Mouse (Mus musculus): ENCODE results near the gene Dpp6.

The Dpp6 gene

DNA sequence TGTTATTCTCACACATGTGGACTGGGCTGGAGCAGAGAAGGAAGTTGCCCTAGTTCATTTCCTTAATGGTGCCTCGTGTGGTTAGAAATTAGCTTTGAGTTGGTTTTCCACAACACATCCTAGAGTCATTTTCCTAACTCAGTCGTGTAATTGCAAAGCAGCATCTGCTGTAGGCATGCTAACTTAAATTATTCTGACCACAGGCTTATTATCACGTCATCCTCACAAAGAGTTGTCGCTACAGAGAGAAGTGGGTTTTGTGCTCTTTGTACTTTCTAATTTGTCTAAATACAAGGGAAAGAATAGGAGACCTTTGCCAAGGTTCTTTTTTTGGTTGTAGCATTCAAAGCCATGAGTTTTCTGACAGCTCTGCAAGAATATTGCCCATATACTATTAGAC is 469.9 kb downstream of the Dpp6 start:
- DNase-seq (ENCODE audit: low spot score) = no peak

DNA sequence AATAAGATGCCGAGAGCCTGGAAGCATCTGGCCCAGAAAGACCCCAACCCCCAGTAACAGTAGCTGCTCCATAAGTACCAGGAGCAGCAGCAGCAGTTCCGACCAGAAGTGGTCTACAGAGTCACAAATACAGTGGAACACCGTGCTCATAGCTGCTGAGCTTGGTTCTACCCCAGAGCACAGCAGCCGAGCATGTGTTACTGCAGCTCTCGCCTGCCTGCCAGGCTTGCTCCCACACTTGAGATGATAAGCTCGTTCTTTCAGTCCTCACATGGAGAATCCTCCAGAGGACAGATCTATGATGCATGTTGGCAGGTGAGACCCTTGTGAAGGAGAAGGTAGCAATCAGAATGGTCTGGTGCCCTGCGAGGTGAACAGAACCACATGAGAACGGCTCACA is 474.4 kb downstream of the Dpp6 start:
- DNase-seq (ENCODE audit: low spot score) = no peak

DNA sequence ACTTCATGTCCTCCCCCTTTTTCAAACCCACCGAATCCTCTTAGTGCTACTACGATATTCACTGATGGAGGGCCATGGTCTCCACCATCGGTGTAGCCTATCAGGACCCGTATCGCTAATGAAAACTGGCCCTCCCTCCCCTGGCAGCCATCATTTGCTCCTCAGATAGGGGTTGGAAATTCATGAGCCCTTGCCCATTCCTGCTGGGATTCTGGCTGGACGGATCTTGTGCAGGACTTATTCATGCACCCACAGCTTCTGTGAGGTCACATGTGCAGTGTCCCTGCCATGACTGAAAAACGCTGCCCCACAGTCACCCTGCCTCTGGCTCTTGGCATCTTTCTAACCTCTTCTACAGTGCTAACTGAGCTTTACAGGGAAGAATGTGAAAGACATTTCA is 475.2 kb downstream of the Dpp6 start:
- no peak for DNase-seq (ENCODE audit: low spot score)

DNA sequence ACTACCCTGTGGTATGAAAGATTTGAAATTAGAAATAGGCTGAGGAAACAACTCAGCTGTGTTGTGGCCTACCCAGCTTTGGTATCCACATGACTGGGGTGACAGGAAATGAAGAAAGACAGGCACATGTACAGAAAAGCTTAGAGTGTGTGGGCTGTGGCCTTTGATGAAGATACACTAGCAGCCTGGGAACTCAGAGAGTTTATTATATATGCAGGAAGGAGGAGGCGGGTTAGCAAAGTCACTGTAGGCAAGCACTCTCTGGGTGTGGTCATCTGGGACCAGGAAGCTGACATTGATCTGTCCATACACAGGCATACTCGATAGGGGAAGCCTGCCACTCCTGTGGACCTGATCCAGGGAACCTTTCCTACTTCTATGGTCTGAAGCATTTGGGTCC is 487.1 kb downstream of the Dpp6 start:
- no peak for DNase-seq (ENCODE audit: low spot score)

DNA sequence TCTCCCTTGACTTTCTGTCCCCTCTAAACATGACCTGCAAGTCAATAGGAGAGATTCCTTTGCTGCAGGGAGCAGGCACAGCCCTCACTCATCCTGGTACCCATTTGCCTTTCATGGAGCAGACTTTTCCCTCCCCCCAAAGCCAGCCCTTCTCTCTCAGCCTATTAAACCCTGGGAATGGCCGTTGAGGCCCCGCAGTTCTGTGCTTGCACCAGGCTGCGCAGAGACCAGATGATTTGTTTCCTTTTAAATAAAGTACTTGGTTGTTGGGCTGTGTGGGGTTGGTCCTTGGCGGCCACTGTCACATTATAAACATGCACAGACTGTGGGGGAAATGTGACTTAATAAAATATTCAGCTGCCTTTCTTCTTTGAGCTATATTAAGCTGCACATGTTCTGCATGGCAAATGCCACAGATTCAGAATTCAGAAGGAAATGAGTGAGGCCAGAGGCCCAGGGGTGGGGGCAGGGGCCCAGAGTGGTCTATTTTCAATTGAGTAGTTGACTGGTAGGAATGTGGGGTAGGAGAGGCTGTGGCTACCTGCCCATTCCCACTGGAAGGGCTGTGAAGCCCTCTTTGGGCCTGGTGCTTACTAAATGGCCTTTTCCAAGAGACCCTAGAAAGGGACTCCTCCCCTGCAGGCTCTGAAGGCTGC is 489.6 kb downstream of the Dpp6 start:
- DNase-seq (ENCODE audit: low spot score) = no peak

DNA sequence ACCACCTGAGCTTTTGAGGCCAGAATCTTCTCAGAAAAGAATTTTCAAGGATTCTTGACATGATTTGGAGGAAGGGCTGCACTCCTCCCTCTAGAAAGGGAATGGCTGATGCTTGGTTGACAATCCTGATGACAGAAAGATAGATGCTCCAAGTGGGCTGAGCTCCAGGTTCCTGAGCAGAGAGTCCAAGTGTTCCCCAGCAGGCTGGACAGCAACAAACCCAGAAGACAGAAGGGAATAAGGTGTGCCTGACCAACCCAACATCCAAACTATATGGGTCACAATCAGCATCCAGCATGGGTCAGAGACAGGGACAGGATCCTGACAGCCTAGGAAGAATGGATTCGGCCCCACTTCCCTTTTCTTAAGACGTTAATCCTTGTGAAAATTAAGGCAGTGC is 493.2 kb downstream of the Dpp6 start:
- no peak for DNase-seq (ENCODE audit: low spot score)

DNA sequence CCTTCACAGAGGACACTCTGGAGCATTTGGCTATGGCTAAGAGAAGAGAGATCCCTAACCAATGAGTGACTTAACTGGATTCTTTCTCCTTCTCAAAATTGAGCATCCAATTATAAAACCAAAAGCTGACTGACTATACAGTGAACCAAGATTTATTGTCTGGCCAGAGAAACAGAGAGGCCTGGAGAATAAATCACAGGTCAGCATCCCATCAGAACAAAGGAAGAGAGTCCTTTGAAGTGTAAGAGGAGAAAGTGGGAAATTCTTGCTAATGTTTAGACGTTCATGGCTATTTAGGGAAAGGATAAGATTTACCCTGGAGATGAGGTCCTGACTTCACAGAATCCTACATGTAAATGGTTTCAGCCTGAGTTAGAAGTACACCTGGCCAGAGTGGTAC is 499.7 kb downstream of the Dpp6 start:
- DNase-seq (ENCODE audit: low spot score) = no peak

DNA sequence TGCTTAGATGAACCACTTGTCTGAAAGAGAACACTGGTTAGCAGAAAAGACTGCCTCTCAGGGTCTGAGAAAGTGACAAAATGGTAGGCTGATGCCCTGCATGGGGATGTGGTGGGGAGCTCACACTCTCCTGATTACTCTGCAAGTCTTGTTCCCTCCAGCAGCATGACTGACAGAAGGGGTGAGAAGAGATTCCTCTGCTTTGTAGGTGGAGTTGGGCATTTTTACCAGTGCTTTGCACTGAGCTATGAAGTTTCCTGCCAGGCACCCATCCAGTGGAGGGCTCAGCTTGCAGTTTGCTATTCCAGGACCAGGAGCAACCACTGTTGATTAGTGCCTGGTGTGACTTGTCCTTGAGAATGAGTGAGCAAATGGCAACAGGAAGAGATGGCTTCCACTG is 500.3 kb downstream of the Dpp6 start:
- no peak for DNase-seq (ENCODE audit: low spot score)

DNA sequence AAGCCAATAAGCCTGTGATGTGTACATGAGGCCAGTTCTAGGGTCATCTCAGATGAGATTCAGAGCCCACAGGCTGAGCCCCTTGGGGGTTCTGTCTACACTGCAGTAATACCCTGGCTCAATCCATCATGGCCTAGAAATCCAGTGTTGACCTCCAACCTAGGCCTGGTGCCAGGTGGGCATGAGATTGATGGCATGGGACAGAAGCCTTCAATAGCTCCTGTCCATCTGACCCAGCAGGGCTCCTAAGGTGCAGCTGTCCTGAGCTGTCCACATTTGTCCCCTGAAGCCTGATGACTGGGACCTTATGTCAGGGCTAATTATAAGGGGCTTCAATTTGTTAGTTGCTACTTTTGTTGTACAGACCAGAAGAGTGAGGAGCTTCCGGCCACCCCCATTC is 500.8 kb downstream of the Dpp6 start:
- DNase-seq (ENCODE audit: low spot score) = no peak

DNA sequence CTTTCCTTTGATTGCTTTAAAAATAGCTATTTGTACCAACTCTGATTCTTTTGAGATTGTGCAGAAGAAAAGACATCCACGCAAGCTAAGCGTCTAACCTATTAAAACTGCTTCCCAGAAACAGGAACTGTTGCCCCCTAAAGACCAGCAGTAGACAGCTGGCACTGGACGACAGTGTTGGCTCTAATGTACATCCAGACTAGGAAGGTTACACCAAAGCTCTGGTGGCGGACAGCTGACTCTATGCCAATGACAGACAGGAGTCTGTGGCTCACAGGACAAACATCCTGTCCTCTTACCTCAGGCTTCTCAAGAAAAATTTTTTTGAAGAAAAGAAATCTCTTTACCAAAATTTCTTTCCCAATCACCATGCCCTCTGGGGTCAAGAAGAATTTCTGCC is 502.7 kb downstream of the Dpp6 start:
- no peak for DNase-seq (ENCODE audit: low spot score)

DNA sequence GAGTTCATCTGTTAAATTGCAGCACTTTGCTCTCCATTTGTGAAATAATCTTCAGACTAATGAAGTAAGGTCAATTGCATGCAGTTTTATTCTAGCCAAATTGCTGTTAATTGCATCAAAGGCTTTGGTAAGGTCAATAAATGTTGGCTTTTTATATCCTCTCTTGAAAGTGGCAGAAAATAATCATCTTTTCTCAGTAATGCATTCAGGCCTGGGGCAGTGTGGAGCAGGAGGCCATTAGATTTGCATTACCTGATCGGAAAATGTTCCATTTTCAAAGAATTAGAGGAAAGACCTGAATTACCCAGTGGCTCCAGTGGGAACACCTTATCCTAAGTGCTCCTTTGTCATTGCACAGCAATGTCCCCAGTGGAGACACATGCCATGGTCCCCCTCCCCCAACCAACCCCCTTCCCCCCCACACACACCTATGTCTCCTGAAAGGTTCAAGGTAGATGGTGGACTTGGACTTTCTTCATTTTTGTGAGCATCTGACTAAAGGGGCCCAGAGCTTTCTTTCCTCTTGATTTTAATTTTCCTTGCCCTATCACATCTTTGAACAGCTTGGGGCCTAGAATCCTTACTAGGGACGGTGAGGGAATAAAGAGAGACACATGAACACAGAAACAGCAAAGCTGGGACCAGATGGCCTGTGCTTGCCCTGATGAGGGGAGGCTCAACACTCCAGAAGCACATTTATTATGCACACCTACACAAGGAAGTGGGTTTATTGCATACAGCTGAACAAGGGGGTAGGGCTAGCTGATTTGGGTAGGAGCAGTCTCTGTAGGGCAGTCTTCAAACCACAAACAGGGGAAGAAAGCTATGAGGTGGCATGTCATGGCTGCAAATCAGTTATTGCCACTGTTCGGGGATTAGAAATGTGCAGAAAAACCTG is 506.1 kb downstream of the Dpp6 start:
- DNase-seq (ENCODE audit: low spot score) = no peak

DNA sequence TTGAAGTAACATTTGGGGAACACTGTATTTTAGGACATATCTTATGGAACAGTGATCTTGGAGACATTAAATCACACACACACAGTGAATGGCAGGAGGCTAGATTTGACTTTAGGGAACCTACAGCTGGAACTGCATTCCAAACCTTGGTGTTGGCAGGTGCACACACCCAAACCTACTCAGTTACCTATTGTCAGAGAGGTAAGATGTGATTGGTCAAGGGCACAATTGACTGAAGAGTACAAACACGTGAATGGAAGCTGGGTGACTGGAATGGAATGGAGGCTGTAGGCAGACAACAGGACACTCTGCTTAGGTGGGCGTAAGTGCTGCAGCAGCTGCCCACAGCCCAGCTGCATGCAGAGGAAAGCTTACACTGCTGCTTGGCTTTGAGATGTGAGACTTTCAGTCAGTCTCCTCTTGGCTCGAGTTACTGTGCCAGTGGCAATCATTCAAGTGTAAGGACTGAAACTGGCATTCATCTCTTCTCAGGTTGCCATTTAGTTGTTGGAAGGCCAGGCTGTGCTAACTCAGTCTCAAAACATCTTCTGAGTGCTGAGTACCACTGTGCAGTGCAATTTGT is 507.4 kb downstream of the Dpp6 start:
- no peak for DNase-seq (ENCODE audit: low spot score)

DNA sequence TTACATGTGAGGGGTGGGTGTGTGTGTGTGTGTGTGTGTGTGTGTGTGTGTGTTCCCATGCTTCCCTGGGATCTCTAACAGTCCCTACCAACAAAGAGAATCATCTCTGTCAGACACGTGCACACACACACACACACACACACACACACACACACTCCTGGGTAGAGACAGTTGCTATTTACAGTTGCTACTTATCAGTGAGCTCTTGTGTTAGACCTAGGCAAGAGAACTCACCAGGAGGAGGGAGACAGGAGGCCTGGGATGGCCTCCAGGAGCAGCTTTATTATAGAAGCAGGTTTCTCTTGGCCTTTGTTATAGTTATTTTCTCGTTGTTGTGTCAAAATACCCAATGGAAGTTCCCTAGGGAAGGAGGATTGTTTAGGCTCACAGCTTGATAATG is 519.7 kb downstream of the Dpp6 start:
- DNase-seq (ENCODE audit: low spot score) = no peak

DNA sequence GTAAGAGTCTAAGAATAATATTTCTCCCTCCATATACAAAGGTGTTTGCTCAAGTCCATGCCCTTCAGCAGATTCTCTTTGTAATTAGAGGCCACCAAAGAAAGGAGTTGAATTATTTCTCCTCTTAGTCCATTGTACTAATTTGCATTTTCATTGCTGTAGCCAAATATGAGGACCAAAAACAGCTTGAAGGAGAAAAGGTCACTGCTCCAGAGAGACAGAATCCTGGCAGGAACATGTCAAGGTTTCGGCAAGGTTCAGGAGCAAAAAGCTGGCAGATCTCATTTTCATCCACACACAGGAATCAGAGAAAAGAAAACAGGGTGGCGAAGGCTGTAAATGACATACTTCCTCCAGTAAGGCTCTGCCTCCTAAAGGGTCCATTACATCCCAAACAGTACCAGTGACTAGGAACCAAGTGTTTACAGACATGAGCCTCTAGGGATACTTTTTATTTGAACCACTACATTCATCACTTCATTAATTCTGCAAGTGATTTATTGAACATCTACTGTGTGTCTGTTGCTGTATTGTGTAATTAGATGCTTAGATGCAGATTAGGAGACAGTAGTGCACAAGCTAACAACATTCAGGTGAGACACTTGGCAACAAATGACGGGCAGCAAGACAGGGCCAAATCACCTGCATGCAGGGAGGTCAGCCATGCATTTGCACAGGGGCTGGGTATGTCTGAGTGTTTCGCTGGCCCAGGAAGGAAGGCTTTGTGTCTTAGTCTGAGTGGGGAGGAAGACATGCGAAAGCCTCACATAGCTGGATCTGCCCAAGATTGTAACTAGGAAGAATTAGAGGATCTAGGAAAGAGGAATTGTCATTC is 522.4 kb downstream of the Dpp6 start:
- no peak for DNase-seq (ENCODE audit: low spot score)

DNA sequence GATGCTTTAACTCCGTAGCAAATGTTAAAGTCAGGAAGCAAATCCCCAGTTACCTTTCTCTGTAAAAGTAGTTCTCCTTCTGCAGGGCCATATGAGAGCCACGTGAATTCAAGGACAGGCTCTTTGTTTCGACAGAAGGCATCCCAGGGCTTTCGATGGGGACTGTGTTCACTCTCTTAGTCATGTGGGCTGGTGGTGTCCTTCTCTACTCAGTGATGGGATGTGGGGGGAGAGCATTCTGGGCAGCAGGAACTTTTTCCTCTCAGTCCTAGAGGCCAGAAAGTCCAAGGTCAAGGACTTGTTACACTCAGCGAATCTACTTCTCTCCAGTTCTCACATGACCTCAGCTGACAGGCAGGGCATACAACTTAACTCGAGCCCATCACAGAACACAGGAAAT is 525.3 kb downstream of the Dpp6 start:
- DNase-seq (ENCODE audit: low spot score) = no peak

DNA sequence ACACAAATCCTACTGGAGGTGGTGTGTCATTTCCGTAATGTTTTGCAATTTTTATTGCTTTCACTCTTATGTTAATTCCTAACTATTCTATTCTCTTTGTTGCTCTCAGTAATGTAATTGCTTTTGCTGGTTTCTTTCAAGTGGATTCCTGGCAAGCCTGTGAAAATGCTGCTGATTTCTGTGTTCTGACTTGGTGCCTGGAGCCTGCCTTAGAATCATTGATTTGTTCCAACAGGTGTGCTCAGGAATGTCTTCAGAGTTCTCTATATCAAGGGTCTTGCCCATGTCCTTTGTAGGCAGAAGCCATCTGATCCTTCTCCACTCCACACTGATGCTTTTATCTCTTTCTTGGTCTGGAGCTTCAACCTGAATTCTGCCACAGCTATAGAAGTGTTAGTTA is 526.6 kb downstream of the Dpp6 start:
- DNase-seq (ENCODE audit: low spot score) = no peak

DNA sequence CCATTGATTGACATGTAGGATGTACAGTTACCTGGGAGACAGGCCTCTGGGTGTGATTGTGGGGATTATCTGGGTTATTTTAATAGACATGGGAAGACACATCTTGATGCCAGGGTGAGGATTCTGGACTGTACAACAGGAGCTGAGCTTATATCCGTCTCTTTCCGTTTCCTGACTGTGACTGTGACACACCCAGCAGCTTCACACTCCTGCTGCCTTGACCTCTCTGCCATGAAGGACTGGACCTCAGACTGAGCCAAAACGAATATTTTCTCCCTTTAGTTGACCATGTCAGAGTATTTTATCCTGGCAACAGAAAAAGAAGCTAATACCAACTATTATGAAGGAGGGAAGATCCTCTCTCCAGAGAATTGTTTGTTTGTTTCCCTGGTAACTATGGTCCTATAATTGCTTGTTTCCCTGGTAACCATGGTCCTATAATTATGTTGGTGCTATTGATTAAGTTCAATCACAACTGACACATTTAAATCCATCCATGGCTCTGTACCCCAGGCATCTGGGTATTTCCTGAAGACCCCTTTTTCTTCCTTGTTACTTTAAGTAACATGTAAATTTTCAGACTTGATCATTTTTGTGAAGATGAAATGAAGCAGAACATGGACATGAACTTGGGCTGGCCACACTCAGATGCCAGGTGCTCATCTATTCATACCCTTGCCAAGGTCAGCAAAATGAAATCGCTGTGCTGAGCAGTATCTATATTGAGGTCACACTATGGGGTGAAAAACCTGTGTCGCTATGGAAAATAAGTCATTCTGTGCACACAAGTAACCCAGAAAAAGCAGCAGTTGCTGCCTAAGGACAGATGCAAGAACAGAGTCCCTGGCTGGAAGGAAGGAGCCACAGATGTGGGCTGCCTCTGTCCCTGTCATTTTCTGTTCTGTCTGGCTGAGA is 531.4 kb downstream of the Dpp6 start:
- DNase-seq (ENCODE audit: low spot score) = no peak

DNA sequence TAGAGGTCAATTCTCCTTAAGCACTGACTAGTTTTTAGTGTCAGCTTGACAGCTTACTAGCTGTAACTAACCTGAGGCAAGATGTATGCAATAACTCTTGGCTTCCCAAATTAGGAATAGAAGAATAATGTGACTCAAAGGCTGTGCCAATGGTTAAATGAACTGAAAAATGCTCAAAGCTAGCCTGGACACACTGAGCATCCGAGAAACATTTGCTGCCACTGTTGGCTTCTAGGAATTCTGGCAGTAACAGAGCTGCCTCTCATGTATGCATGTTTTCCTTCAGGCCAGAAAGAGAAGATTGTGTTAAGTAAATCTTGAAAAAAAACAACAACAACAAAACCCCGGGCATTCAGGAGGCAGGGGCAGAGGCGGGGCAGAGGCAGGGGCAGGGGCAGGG is 540.6 kb downstream of the Dpp6 start:
- DNase-seq (ENCODE audit: low spot score) = no peak

DNA sequence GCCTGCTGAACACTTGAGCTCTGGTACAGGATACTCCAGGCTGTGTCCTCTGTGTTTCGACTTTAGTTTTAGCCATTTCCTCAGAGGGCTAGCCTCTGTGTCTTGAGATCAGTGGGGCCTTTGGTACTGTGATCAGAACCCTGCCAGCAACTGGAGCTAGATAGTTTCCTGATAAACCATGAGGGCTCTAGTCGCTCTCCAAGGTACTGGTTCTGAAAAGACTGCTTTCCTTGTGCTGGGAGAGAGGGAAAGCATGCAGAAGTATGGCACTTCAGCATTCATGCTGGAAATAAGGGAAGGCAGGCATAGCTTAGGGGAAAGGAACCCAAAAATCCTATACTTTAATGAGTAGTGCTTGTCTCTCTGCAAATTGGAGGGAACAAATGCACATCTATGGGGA is 548.9 kb downstream of the Dpp6 start:
- no peak for DNase-seq (ENCODE audit: low spot score)

DNA sequence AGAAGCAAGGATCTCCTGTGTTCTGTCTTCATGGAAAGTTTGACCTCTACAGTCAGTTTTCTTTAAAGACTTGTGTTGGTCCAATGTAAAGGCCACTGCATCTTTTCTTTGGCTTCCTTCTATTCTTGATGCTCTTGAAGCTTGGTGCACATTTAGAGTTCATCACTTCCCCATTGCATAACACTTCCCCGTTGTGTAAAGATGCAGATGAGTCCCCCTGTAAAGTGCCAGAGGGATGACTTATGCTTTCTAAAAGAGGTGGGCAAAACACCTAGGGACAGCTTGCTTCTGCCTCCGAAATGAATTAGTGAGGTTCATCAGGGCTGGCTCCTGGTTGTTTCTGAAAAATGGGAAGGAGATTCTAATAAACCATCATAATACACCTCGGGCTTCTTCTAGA is 553.8 kb downstream of the Dpp6 start:
- DNase-seq (ENCODE audit: low spot score) = no peak

DNA sequence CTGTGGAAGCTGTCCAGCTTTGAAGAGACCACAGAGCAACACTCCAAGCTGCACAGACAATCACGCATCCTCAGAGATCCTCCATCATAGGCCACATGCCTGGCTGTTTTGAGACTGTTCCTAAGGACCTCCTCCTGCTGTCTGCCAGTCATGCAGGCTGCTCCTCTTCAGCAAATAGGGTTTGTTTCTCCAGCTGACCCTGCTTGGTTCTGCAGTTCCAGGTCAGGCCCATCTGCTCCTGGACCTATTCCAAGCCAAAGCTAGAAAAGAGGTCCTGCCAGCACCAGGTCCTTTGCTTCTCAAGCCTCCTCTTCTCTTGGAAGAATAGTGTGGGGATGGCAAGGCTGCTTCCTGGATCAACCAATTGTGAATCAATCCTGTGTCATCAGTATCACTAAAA is 556.9 kb downstream of the Dpp6 start:
- no peak for DNase-seq (ENCODE audit: low spot score)

All from adipocyte (in vitro differentiated cells).